Mouse (Mus musculus): Measurements from ENCODE around the gene 1700093K21Rik. TPM values are rescaled to one million over a fixed set of nuclear protein-coding genes. Genes with fewer than 3 reads are reported as not detected.
A peak's percentile ranks its signal among the peaks of the same experiment; 100 is the strongest.

1700093K21Rik gene
- polyA plus RNA-seq, 1 experiment from 2014 or later = not detected

- under 1% methylated on average over 21 of the region's 22 CpGs for WGBS (ENCODE audit: insufficient replicate concordance)
- H3K4me1 ChIP-seq (replicated peaks) = peaks cover 38% of the 10 kb centered on the region
- ATAC-seq (ENCODE audit: insufficient read depth) = peak; percentile 63
Observed at GRCm38 (mm10) chr11:23497335-23497717, 23.6 kb downstream of the 1700093K21Rik start.

GRCm38 (mm10) chr11:23496661-23497060 lies 24.3 kb downstream of the 1700093K21Rik start:
- H3K27ac ChIP-seq (replicated peaks) = no peak overlapping the region

More at GRCm38 (mm10) chr11:23497335-23497717, 23.6 kb downstream of the 1700093K21Rik start:
- Histone ChIP-seq H3K9me3 (replicated peaks) (no peaks in the 10 kb centered on the region), H3K4me2 (peak overlapping the region; percentile 95), H3K27me3 (no peaks in the 10 kb centered on the region), H3K27ac (replicated peaks) (peak overlapping the region; percentile 89), H3K36me3 (replicated peaks) (peaks cover 34% of the 10 kb centered on the region), H3K9ac (peak overlapping the region; percentile 94), H3K4me3 (replicated peaks) (peak overlapping the region; percentile 95)

GRCm38 (mm10) chr11:23495231-23495630 lies 25.7 kb downstream of the 1700093K21Rik start:
- Histone ChIP-seq H3K4me2 (no peak overlapping the region), H3K9me3 (replicated peaks) (no peaks in the 10 kb centered on the region), H3K36me3 (replicated peaks) (peaks cover 54% of the 10 kb centered on the region), H3K4me3 (replicated peaks) (no peak overlapping the region), H3K27me3 (no peaks in the 10 kb centered on the region), H3K4me1 (replicated peaks) (peaks cover 38% of the 10 kb centered on the region), H3K9ac (no peak overlapping the region), H3K27ac (replicated peaks) (no peak overlapping the region)
- 89% methylated on average over 6 of the region's 6 CpGs for WGBS (ENCODE audit: insufficient replicate concordance)
- ATAC-seq (ENCODE audit: insufficient read depth) = no peak

More at GRCm38 (mm10) chr11:23496661-23497060, 24.3 kb downstream of the 1700093K21Rik start:
- H3K4me1 ChIP-seq (replicated peaks) = peaks cover 38% of the 10 kb centered on the region
- H3K27me3 ChIP-seq = no peaks in the 10 kb centered on the region
- H3K36me3 ChIP-seq (replicated peaks) = peaks cover 40% of the 10 kb centered on the region
- H3K9me3 ChIP-seq (replicated peaks) = no peaks in the 10 kb centered on the region
- WGBS (ENCODE audit: insufficient replicate concordance) = 55% methylated on average over 6 of the region's 6 CpGs
- H3K4me2 ChIP-seq = peak overlapping the region; percentile 95
- peak overlapping the region; percentile 95 for H3K4me3 ChIP-seq (replicated peaks)
- ATAC-seq (ENCODE audit: insufficient read depth) = no peak
- peak overlapping the region; percentile 94 for H3K9ac ChIP-seq

- peaks cover 84% of the 10 kb centered on the region for H3K36me3 ChIP-seq (replicated peaks)
- no peak overlapping the region for H3K9ac ChIP-seq
- no peaks in the 10 kb centered on the region for H3K9me3 ChIP-seq (replicated peaks)
- no peak overlapping the region for H3K4me2 ChIP-seq
- no peak for ATAC-seq (ENCODE audit: insufficient read depth)
- H3K27ac ChIP-seq (replicated peaks) = no peak overlapping the region
- no peak overlapping the region for H3K4me3 ChIP-seq (replicated peaks)
- H3K27me3 ChIP-seq = no peaks in the 10 kb centered on the region
- WGBS (ENCODE audit: insufficient replicate concordance) = 79% methylated on average over 4 of the region's 4 CpGs
- H3K4me1 ChIP-seq (replicated peaks) = peaks cover 26% of the 10 kb centered on the region
Observed at GRCm38 (mm10) chr11:23492048-23492790, 28.7 kb downstream of the 1700093K21Rik start.

- Histone ChIP-seq H3K36me3 (replicated peaks) (peaks cover 92% of the 10 kb centered on the region), H3K27ac (replicated peaks) (no peak overlapping the region), H3K4me2 (no peak overlapping the region), H3K27me3 (no peaks in the 10 kb centered on the region), H3K4me3 (replicated peaks) (no peak overlapping the region), H3K9me3 (replicated peaks) (no peaks in the 10 kb centered on the region), H3K9ac (no peak overlapping the region), H3K4me1 (replicated peaks) (peaks cover 4% of the 10 kb centered on the region; the same call in 1 of the 2 replicates)
- 26% methylated on average over 1 of the region's 1 CpGs for WGBS (ENCODE audit: insufficient replicate concordance)
- no peak for ATAC-seq (ENCODE audit: insufficient read depth)
Observed at GRCm38 (mm10) chr11:23489955-23490354, 31.0 kb downstream of the 1700093K21Rik start.

Small RNA genes lying within 50 kb of the gene (microRNA-seq; reads per million reads assigned to microRNA genes)
- gene Gm47279 = not detected

Other genes with a start within 250 kb of the 1700093K21Rik start
- gene Usp34, start 214.3 kb downstream of the 1700093K21Rik start, polyA plus RNA-seq (2015; fragmentation: Nextera tagmentation; extraction: Ambion mirVana) = 7.7 and 8.3 TPM in 2 replicates
- 22.7 and 25.9 TPM in 2 replicates for gene Ahsa2, start 23.1 kb downstream of the 1700093K21Rik start, polyA plus RNA-seq (2015; fragmentation: Nextera tagmentation; extraction: Ambion mirVana)
- gene 0610010F05Rik, start 112.5 kb upstream of the 1700093K21Rik start, polyA plus RNA-seq (2015; fragmentation: Nextera tagmentation; extraction: Ambion mirVana) = 9.5 and 9.6 TPM in 2 replicates
- gene Pus10, start 144.5 kb upstream of the 1700093K21Rik start, polyA plus RNA-seq (2015; fragmentation: Nextera tagmentation; extraction: Ambion mirVana) = 10.6 and 11.9 TPM in 2 replicates
- gene Pex13, start 144.8 kb upstream of the 1700093K21Rik start, polyA plus RNA-seq (2015; fragmentation: Nextera tagmentation; extraction: Ambion mirVana) = 9.4 and 11.4 TPM in 2 replicates
- gene Rel, start 249.8 kb upstream of the 1700093K21Rik start, polyA plus RNA-seq (2015; fragmentation: Nextera tagmentation; extraction: Ambion mirVana) = 0.46 and 0.48 TPM in 2 replicates

Measured in liver, embryonic 15.5 days (tissue).